Mouse (Mus musculus) heart, adult 18-20 months (tissue): ENCODE measurements around the gene Olfr1160. TPM values are rescaled to one million over a fixed set of nuclear protein-coding genes. Genes with fewer than 3 reads are reported as not detected.
"Not testable (repeated sequence)": the region's sequence is repeated elsewhere in the genome, so short reads cannot be mapped to it uniquely, and the experiment has no call there.

Source experiments
- DNase-seq, 2 experiments: peaks; one replicate each; pipeline ENCODE4 v3.0.0; 2021 to 2022; ENCODE audit warnings: mixed read lengths in 1 of 2
- long read RNA-seq, 2 experiments: library from polyadenylated mRNA; stranded (forward); transcript quantifications; one replicate each; pipeline ENCODE4 v2.0.0; 2021
- total RNA-seq, 2 experiments: library from RNA; stranded (reverse); gene quantifications; 2 replicates each; pipeline ENCODE4 v1.2.3; 2021

Olfr1160 gene
- total RNA-seq = not detected
- long read RNA-seq, experiment 1 = 0 reads
- long read RNA-seq, experiment 2 = 0 reads

DNA sequence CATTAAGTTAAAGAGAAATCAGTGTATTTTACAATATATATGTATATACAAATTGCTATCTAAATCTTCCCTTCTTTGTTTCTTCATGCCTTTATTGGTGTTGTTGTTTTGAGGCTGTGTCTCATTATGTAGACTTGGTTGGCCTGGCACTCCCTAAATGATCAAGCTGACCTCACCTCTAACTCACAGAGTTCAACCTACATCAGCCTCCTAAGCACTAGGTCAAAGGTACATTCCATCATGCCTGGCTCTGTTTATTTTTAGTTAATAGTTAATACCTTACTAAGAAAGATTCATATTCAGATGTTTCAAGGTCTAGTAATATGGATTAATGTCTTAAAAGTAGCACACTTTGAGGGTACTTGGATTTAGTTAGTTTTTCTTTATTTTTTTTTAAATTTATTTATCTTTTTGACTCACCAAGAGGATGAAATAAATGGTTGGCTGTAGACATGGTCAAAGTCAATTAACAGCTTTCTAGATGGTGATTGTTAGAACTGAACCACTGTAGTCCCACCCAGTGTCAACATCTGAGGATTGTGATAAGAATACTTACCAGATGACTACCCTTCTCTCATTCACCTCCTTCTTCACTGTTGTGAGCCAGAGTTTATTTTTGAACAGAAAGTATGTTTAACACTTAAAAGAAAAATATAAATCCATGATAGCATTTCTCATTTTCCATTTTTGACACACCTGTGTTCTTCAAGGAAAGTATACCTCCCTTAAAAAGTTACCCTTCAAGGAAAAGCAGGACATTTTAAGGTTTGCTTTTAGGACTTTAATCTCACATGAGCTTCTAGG lies at the start of gene Olfr1160:
TSS of gene Olfr1160 (minus strand) at position 754 of the 804 bp plus-strand sequence.
- DNase-seq = no peak

DNA sequence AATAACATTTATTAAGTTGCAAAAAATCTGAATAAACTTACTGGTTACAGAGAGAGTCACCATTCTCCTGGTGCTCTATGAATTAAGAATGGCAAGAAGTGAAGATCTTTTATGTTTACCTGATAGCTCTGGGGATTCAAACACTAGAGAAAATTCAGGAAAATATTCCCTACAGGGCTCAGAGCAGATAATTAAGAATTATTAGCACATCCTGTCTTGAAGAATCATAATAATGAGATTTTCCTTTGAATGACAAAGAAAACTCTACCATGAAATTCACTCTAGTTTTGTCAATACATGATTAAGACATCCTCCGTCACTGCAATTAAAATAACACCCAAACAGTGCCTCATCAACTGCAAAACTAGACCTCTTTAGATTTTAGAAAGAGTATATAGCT lies 43.0 kb upstream of the Olfr1160 start, which contains the start of gene Olfr1162:
TSS of gene Olfr1162 (minus strand) at position 101 of the 400 bp plus-strand sequence.
- DNase-seq = no peak

DNA sequence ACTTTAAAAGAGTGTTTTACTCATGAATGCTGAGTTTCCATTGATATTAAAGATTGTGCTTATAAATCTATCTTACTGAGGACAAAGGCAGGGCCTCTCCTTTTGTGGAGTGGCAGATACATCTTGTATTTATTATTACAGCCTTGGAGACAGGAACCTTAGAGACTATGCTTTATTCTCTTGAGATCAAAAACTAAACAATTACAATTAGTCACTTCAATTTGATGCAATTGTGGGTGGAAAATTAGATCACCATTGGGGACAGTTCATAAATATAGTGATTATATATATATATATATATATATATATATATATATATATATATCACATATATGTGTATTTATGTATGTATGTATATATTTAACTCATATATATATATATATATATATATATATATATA lies 29.5 kb upstream of the Olfr1160 start, which contains the start of gene Olfr73:
TSS of gene Olfr73 (minus strand) at position 101 of the 400 bp plus-strand sequence.
- no peak for DNase-seq

DNA sequence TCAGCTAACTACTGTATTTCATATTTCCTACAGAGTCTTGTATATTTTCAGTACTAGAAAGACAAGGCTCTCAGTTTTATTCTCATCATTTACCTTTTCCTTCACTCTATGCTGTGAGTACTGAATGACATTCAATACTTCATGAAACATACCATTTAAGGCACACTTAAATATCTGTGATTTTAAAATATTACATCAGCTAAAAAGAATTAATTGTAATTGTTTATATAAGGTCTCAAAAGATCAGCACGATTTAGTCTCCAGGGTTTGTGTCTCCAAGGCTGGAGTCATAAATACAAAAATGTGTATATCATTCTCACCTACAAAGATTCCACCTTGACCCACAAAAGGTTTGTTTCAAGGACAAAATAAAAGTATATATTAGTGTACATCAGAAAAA lies 14.4 kb upstream of the Olfr1160 start, which contains the start of gene Olfr1161:
TSS of gene Olfr1161 (plus strand) at position 301 of the 400 bp plus-strand sequence.
- not testable (repeated sequence) for DNase-seq

DNA sequence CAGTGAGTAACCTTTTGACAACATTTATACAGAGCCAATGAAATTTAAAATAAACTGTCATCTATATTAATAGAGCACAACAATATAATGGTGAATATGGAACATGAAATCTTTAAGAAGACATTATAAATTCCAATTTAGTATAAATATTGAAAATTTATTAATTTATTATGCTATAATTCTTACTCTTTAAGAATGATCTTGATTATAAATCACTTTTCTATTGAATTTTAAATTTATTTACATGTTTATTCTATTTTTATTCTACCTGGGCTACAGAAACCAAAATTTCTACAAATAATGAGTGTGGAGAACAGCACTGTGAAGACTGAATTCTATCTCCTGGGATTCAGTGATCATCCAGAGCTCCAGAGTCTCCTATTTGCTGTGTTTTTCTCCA lies 18.3 kb downstream of the Olfr1160 start, which contains the start of gene Olfr1158:
TSS of gene Olfr1158 (plus strand) at position 301 of the 400 bp plus-strand sequence.
- no peak for DNase-seq

DNA sequence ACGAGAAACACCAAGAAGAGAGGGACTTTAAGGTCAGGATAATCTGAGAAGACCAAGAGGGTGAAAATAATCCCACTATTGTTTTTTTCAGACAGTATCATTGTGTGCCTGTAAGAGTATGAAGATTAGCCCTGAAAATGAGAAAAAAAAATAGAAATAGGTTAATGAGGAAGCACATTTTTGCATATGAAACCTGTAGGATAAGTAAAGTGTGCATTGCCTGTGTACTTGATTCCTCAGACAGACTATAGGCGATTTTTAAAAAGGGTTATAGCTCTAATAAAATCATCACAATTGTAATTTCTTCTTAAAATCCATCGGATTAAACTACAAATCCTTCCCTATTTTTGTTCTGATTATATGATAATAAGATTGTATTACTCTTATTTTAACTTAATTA lies 33.5 kb downstream of the Olfr1160 start, which contains the start of gene Olfr74:
TSS of gene Olfr74 (minus strand) at position 101 of the 400 bp plus-strand sequence.
- DNase-seq = no peak

DNA sequence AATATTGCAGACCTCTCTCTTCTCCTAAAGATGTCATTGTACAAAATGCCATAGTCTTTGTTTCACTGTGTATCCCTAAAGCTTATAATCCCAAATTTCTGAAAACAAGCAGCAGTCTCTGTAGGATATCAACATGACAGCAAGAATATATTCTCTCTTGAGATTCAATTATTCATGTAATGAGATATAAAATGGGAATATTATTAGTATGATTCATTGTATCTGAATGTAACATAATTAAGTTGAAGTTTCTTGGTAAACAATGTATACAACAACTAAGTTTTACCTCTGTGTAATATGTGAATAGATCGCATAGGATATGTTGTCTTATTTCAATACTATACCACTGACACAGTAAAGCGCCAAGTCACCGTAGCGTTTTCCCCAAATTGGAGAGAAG lies 39.9 kb downstream of the Olfr1160 start, which contains the start of gene Olfr1157:
TSS of gene Olfr1157 (minus strand) at position 101 of the 400 bp plus-strand sequence.
- DNase-seq = no peak

DNA sequence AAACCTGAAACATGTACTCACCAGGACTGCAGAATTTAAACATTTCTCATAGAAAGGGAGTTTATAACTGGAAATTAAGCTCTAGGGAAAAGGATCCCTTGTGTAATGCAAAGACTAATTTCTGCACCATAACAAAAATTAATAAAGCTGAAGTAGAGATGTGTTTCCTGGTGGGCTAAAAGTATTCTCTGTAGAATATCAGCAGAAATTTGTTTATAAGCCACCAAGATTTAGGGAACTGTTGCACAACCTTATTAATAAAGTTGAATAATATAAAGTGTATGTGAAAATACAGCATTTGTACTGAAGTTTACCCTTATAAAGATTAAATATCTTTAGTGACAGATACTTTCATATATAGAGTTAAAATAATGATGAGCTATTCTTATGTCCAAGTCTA lies 55.1 kb downstream of the Olfr1160 start, which contains the start of gene Olfr1156:
TSS of gene Olfr1156 (minus strand) at position 101 of the 400 bp plus-strand sequence.
- no peak for DNase-seq

Other genes starting within 250 kb of the Olfr1160 start
- not detected for gene Olfr152, start 228.8 kb downstream of the Olfr1160 start, total RNA-seq
- not detected for gene Olfr1143, start 207.7 kb downstream of the Olfr1160 start, total RNA-seq
- gene Olfr1145, start 198.4 kb downstream of the Olfr1160 start, total RNA-seq = not detected
- not detected for gene Olfr1148, start 177.7 kb downstream of the Olfr1160 start, total RNA-seq
- gene Olfr1150-ps1, start 164.3 kb downstream of the Olfr1160 start, total RNA-seq = not detected
- gene Olfr1151, start 152.4 kb downstream of the Olfr1160 start, total RNA-seq = not detected
- not detected for gene Olfr1152, start 141.8 kb downstream of the Olfr1160 start, total RNA-seq
- gene Olfr1153, start 113.3 kb downstream of the Olfr1160 start, total RNA-seq = not detected
- not detected for gene Olfr1154, start 103.1 kb downstream of the Olfr1160 start, total RNA-seq
- not detected for gene Olfr1155, start 63.1 kb downstream of the Olfr1160 start, total RNA-seq
- not detected for gene Olfr1156, start 55.2 kb downstream of the Olfr1160 start, total RNA-seq
- gene Olfr1157, start 40.0 kb downstream of the Olfr1160 start, total RNA-seq = not detected
- not detected for gene Olfr74, start 33.6 kb downstream of the Olfr1160 start, total RNA-seq
- not detected for gene Olfr1158, start 18.2 kb downstream of the Olfr1160 start, total RNA-seq
- not detected for gene Olfr1161, start 14.5 kb upstream of the Olfr1160 start, total RNA-seq
- not detected for gene Olfr73, start 29.4 kb upstream of the Olfr1160 start, total RNA-seq
- gene Olfr1162, start 42.9 kb upstream of the Olfr1160 start, total RNA-seq = not detected
- gene Olfr1163, start 63.6 kb upstream of the Olfr1160 start, total RNA-seq = not detected
- not detected for gene Olfr1164, start 85.7 kb upstream of the Olfr1160 start, total RNA-seq
- gene Olfr1166, start 120.0 kb upstream of the Olfr1160 start, total RNA-seq = not detected
- gene Olfr1167, start 146.9 kb upstream of the Olfr1160 start, total RNA-seq = not detected
- not detected for gene Olfr1168, start 173.6 kb upstream of the Olfr1160 start, total RNA-seq
- gene Olfr1170, start 220.1 kb upstream of the Olfr1160 start, total RNA-seq = not detected